In the genomic region with DNA sequence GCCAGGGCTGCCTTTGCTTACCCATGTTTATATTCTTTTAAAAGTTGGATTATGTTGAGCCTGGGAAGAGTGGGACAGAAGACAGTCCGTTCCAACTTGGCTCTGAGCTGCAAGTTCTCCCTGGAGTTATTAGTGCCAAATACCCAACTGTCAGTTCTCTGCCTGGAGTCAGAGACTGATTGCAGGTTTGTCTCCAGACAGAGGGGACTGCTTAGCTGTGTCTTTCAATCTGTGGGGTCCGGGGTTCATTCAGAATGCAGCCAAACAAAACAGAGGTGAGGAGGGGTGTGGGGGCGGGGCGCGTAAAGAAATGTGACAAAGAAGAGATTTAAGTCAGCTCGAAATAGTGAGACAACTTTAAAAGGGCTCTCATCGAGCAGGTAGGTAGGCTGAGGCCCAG, we compare ENCODE assay signal across 8 mouse cellular contexts. TPM values are rescaled to one million over a fixed set of nuclear protein-coding genes. Genes with fewer than 3 reads are reported as not detected.
DNase-seq lines count a peak whose midpoint lies in the region; ATAC-seq and TF ChIP-seq lines count a peak whose summit lies in the region.

No protein-coding gene starts in this region.

- no peaks in the 10 kb centered on the region for H3K9me3 ChIP-seq in hindbrain, embryonic 11.5 days (ENCODE audit: control insufficient read depth, low read length)
- no peaks in the 10 kb centered on the region for H3K9me3 ChIP-seq in midbrain, embryonic 13.5 days

- peak overlapping the region; percentile 67 for H3K4me2 ChIP-seq in hindbrain, embryonic 11.5 days (replicated peaks; ENCODE audit: low read depth, low read length)
- peak overlapping the region; percentile 71 for H3K4me2 ChIP-seq in midbrain, embryonic 13.5 days (replicated peaks)

- peak overlapping the region; percentile 77 for H3K9ac ChIP-seq in hindbrain, embryonic 11.5 days (ENCODE audit: low read depth, low read length)
- H3K9ac ChIP-seq in midbrain, embryonic 13.5 days (replicated peaks): peak overlapping the region; percentile 87

- no peaks in the 10 kb centered on the region for H3K36me3 ChIP-seq in kidney, adult 2 months (ENCODE audit: control insufficient read depth, insufficient read depth, low read length)
- 0 out of 2 replicates have a peak, but pooled peaks cover 5% of the 10 kb centered on the region for H3K36me3 ChIP-seq in hindbrain, embryonic 11.5 days (ENCODE audit: control insufficient read depth, insufficient read depth, low read length)
- peaks cover 30% of the 10 kb centered on the region for H3K36me3 ChIP-seq in midbrain, embryonic 13.5 days

- peaks cover 18% of the 10 kb centered on the region for H3K4me1 ChIP-seq in kidney, adult 2 months (ENCODE audit: control insufficient read depth, insufficient read depth, low read length)
- no peaks in the 10 kb centered on the region for H3K4me1 ChIP-seq in hindbrain, embryonic 11.5 days (replicated peaks; ENCODE audit: control insufficient read depth, insufficient read depth, low read length)
- peaks cover 12% of the 10 kb centered on the region for H3K4me1 ChIP-seq in midbrain, embryonic 13.5 days (replicated peaks)

- H3K4me3 ChIP-seq in kidney, adult 2 months (ENCODE audit: insufficient read depth, low read depth, low read length): peak overlapping the region; percentile 62
- peak overlapping the region; percentile 74 for H3K4me3 ChIP-seq in hindbrain, embryonic 11.5 days (ENCODE audit: low read depth, low read length)
- peak overlapping the region; percentile 85 for H3K4me3 ChIP-seq in midbrain, embryonic 13.5 days (replicated peaks)

- no peaks in the 10 kb centered on the region for H3K27me3 ChIP-seq in kidney, adult 2 months (replicated peaks; ENCODE audit: control insufficient read depth, insufficient read depth, low read length)
- no peaks in the 10 kb centered on the region for H3K27me3 ChIP-seq in hindbrain, embryonic 11.5 days (ENCODE audit: control insufficient read depth, insufficient read depth, low read length)
- H3K27me3 ChIP-seq in midbrain, embryonic 13.5 days: no peaks in the 10 kb centered on the region

- peak overlapping the region; percentile 28 for H3K27ac ChIP-seq in kidney, adult 2 months (ENCODE audit: insufficient read depth, low read depth, low read length)
- H3K27ac ChIP-seq in hindbrain, embryonic 11.5 days (ENCODE audit: low read depth, low read length): no peak overlapping the region
- H3K27ac ChIP-seq in midbrain, embryonic 13.5 days: 0 out of 2 replicates have a peak overlapping the region, but pooled peaks have one; percentile 53

- no peak for DNase-seq in kidney, adult 2 months
- no peak for DNase-seq in kidney, postnatal 36 days
- peak; percentile 78 for DNase-seq in adipocyte (ENCODE audit: low spot score)
- no peak for DNase-seq in hindbrain, embryonic 11.5 days (ENCODE audit: low spot score)
- no peak for DNase-seq in gastrocnemius, postnatal 4 days (ENCODE audit: low spot score in 2 of 2)
- no peak for DNase-seq in adrenal gland, adult (ENCODE audit: inconsistent age in 2 of 2, low spot score in 1 of 2)

- WGBS in kidney, adult 2 months: 1% methylated on average over 7 of the region's 7 CpGs
- WGBS in hindbrain, embryonic 11.5 days: 5% methylated on average over 7 of the region's 7 CpGs
- 3% methylated on average over 7 of the region's 7 CpGs for WGBS in midbrain, embryonic 13.5 days

- ATAC-seq in hindbrain, embryonic 11.5 days (ENCODE audit: low FRiP score): peak; percentile 20; the same call in 1 of the 2 replicates
- peak; percentile 18; the same call in 1 of the 2 replicates for ATAC-seq in midbrain, embryonic 13.5 days
- ATAC-seq in erythroid progenitor cell, adult 5-6 weeks (replicated peaks; ENCODE audit: low FRiP score, poor library complexity, severe bottlenecking): no peak

- TF ChIP-seq CTCF in kidney, adult 2 months (conservative IDR thresholded peaks at IDR 0.05; ENCODE audit: insufficient read depth, insufficient read length, low read depth, low read length): no peak

- no peak for TF ChIP-seq POLR2A in kidney, adult 2 months (IDR thresholded peaks at IDR 0.05; ENCODE audit: low read depth, low read length)

RNA-seq across cellular contexts. Expression of gene Hdhd3, which starts 1.7 kb away (rescaled TPM):
- 23.7 and 24.0 TPM in 2 replicates for polyA plus RNA-seq in kidney, adult 2 months (2012; rRNA removed)
- 13.7 and 16.7 TPM in 2 replicates for polyA plus RNA-seq in hindbrain, embryonic 11.5 days (2014; fragmentation: Nextera tagmentation; extraction: Ambion mirVana)
- polyA plus RNA-seq in midbrain, embryonic 13.5 days (2015; fragmentation: Nextera tagmentation; extraction: Ambion mirVana): 13.2 and 14.3 TPM in 2 replicates
- total RNA-seq in gastrocnemius, postnatal 4 days (2021): 10 to 100 TPM in 1 of 2 experiments, 1 to 10 TPM in 1; 9.0 to 10.5 TPM
- not detected in 2 replicates for total RNA-seq in erythroid progenitor cell, adult 5-6 weeks (2015; ENCODE audit: low replicate concordance)
- total RNA-seq in erythroid progenitor cell, adult 5-6 weeks (2017; ENCODE audit: low replicate concordance): not detected in 2 replicates

RNA-seq across cellular contexts. Expression of gene Alad, which starts 18.2 kb away (rescaled TPM):
- 194 and 206 TPM in 2 replicates for polyA plus RNA-seq in kidney, adult 2 months (2012; rRNA removed)
- 77.5 and 80.1 TPM in 2 replicates for polyA plus RNA-seq in hindbrain, embryonic 11.5 days (2014; fragmentation: Nextera tagmentation; extraction: Ambion mirVana)
- 59.8 and 65.4 TPM in 2 replicates for polyA plus RNA-seq in midbrain, embryonic 13.5 days (2015; fragmentation: Nextera tagmentation; extraction: Ambion mirVana)
- total RNA-seq in gastrocnemius, postnatal 4 days (2021): 10 to 100 TPM; 34.0 to 41.1 TPM
- total RNA-seq in erythroid progenitor cell, adult 5-6 weeks (2015; ENCODE audit: low replicate concordance): 510 and 532 TPM in 2 replicates
- 271 and 392 TPM in 2 replicates for total RNA-seq in erythroid progenitor cell, adult 5-6 weeks (2017; ENCODE audit: low replicate concordance)

RNA-seq across cellular contexts. Expression of gene Bspry, which starts 21.7 kb away (rescaled TPM):
- 51.1 and 52.4 TPM in 2 replicates for polyA plus RNA-seq in kidney, adult 2 months (2012; rRNA removed)
- 0.94 and 1.0 TPM in 2 replicates for polyA plus RNA-seq in hindbrain, embryonic 11.5 days (2014; fragmentation: Nextera tagmentation; extraction: Ambion mirVana)
- 0.44 and 0.86 TPM in 2 replicates for polyA plus RNA-seq in midbrain, embryonic 13.5 days (2015; fragmentation: Nextera tagmentation; extraction: Ambion mirVana)
- 1 to 10 TPM; 1.1 to 1.7 TPM for total RNA-seq in gastrocnemius, postnatal 4 days (2021)
- total RNA-seq in erythroid progenitor cell, adult 5-6 weeks (2015; ENCODE audit: low replicate concordance): not detected in 2 replicates
- total RNA-seq in erythroid progenitor cell, adult 5-6 weeks (2017; ENCODE audit: low replicate concordance): not detected in 2 replicates

RNA-seq across cellular contexts. Expression of gene Pole3, which starts 23.3 kb away (rescaled TPM):
- polyA plus RNA-seq in kidney, adult 2 months (2012; rRNA removed): 15.6 and 19.7 TPM in 2 replicates
- polyA plus RNA-seq in hindbrain, embryonic 11.5 days (2014; fragmentation: Nextera tagmentation; extraction: Ambion mirVana): 116 and 117 TPM in 2 replicates
- 81.3 and 87.2 TPM in 2 replicates for polyA plus RNA-seq in midbrain, embryonic 13.5 days (2015; fragmentation: Nextera tagmentation; extraction: Ambion mirVana)
- total RNA-seq in gastrocnemius, postnatal 4 days (2021): 10 to 100 TPM; 27.8 to 31.3 TPM
- total RNA-seq in erythroid progenitor cell, adult 5-6 weeks (2015; ENCODE audit: low replicate concordance): 45.4 and 74.2 TPM in 2 replicates
- total RNA-seq in erythroid progenitor cell, adult 5-6 weeks (2017; ENCODE audit: low replicate concordance): 51.3 and 53.0 TPM in 2 replicates

RNA-seq across cellular contexts. Expression of gene 4933430I17Rik, which starts 23.6 kb away (rescaled TPM):
- 0.17 and 0.20 TPM in 2 replicates for polyA plus RNA-seq in kidney, adult 2 months (2012; rRNA removed)
- 0.91 and 1.8 TPM in 2 replicates for polyA plus RNA-seq in hindbrain, embryonic 11.5 days (2014; fragmentation: Nextera tagmentation; extraction: Ambion mirVana)
- polyA plus RNA-seq in midbrain, embryonic 13.5 days (2015; fragmentation: Nextera tagmentation; extraction: Ambion mirVana): 1.1 and 1.5 TPM in 2 replicates
- under 1 TPM; 0.34 to 0.44 TPM for total RNA-seq in gastrocnemius, postnatal 4 days (2021)
- not detected in 2 replicates for total RNA-seq in erythroid progenitor cell, adult 5-6 weeks (2015; ENCODE audit: low replicate concordance)
- total RNA-seq in erythroid progenitor cell, adult 5-6 weeks (2017; ENCODE audit: low replicate concordance): 0.90 TPM in 1 of 2 replicates, not detected in the other

Comparison
In these comparisons a context has a peak if more than half of its experiments do, and no peak if none do; other contexts are left out.
1. RNA of gene Bspry, which starts 21.7 kb away (polyA plus RNA-seq): 51.1 to 52.4 TPM in kidney, adult 2 months; 0.94 to 1.0 TPM in hindbrain, embryonic 11.5 days and 0.44 to 0.86 TPM in midbrain, embryonic 13.5 days; every median in the first group is over 10 times any median in the second.
2. Peak in every context shown above with its lines, with median percentiles within 50 percentile points of each other: H3K4me3 ChIP-seq.